Mouse (Mus musculus) megakaryocyte progenitor cell, adult 5-6 weeks (primary cell): ENCODE results near the gene Tcf7l2. TPM values are rescaled to one million over a fixed set of nuclear protein-coding genes. Genes with fewer than 3 reads are reported as not detected.

Experiments
- ATAC-seq: replicated peaks from 2 replicates; pipeline ENCODE4 v1.8.0; 2016; ENCODE audit warnings: mild to moderate bottlenecking, moderate TSS enrichment, inconsistent platforms; ENCODE audit not compliant: poor library complexity
- total RNA-seq, 2 experiments: library from RNA; stranded (forward) in 1 of 2; stranded (reverse) in 1 of 2; fragments of 157-497, 149-512 nt in 1 of 2; fragments of 200-1000 nt in 1 of 2; gene quantifications; 2 replicates each; pipeline versions ENCODE4 v1.2.3 to v1.2.4; 2015 to 2017

Gene Tcf7l2
- total RNA-seq, 2 experiments from 2014 or later = 0.71 to 6.2 TPM

DNA sequence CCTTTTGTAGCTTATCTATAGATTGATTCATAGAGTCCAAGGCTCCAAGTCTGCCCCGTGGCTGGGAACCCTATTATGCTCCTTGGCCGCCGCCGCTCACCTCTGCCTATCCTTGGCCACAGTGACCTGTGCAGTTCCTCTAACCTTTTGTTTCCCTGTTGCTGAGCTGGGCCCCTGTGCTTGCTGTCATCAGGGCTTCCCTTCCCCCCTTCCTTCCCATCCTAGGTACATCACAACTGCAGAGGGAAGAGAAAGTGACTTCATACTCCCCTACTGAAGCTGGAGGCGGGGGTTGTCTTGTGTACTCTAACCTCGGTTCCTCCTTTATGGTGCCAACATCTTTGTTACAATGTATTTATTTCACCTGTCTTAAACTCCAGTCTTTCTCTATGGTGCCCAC is 50.3 kb downstream of the Tcf7l2 start:
- ATAC-seq = peak; percentile 48

DNA sequence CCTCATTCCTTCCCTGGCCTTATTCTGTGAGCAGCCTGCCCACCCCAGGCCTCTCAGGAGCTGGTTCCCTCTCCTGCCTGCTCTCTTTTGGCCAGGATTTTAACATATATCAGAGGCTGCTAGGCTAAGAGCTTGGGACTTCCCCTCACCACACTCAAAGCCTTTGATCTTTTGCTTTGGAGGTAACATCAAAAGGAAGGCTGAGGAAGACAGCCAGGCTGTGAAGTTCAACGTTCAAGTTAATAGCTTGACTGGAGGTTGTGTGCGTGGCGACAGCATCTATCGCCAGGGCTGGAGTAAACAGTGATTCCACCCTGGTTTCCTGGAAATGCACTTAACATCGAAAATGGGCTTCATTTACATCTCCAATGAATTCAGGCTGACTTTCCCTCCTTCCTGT is 51.0 kb downstream of the Tcf7l2 start:
- 0 out of 2 replicates have a peak, but pooled peaks have one; percentile 17 for ATAC-seq

DNA sequence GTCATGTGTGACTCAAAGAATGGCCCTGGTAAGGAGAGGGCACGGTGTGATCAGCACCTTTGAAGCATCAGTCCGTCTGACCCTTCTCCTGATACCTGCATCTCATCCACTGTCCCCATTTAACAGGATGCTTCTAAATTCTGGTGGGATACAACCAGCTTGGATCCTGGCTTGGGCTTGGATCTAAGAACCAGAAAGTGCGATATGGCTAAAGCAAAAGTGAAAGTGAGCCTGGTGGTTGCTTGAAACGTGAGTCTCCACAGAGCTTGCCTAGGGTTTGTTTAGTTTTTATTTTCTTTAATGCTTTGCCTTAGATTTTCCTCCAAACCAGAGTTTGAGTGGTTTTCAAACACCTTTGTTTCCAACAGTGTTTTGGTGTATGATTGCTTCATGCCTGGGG is 51.4 kb downstream of the Tcf7l2 start:
- 0 out of 2 replicates have a peak, but pooled peaks have one; percentile 32 for ATAC-seq

DNA sequence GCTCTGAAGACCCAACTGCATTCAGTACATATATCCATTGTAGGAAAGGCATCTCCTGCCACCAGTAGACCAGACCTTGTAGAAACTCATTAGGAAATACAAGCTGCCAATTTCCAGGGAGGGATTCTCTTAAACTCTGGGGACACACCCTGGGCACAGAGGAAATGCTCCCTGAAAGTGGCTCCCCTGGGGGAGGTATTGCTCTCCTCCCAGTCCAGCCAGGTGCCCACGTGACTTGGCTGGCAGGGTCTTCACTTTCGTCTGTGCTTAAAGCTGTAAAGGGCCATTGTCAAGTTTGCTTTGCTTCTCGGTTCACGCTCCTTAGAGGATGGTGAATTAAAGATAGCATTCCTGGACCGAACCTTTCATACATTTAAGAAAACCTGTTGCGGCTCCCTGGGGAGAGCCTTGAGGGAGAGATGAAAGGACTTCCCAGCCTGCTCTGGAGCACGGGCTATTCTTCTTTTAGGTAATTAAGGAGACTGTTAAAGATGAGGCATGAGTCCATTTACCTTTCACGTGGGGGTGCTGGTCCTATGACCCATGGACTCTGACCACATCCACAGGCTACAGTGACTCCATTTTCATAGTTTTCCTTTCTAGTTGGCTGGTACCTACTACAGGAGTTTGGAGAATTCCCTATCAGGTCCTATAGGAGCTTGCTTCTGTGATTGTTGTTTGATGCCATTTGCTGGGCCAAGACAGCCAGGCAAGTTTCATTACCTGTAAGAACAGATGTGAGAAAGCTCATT is 52.8 kb downstream of the Tcf7l2 start:
- no peak for ATAC-seq

DNA sequence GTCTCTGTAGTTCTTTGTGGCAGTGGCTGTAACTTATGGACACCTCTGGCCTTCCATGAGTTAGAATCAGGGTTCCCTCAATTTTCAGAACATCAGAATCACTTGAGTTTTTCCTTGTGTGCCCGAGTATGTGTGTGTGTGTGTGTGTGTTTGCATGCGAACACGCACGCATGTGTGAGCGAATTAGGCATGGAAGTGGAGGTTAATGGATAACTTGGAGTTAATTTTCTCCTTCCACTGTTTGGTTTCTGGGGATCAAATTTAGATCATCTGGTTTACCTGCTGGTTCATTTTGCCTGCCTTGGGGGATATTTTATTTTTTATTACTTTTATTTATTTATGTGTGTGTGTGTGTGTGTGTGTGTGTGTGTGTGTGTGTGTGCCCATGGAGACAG is 53.3 kb downstream of the Tcf7l2 start:
- ATAC-seq = no peak

DNA sequence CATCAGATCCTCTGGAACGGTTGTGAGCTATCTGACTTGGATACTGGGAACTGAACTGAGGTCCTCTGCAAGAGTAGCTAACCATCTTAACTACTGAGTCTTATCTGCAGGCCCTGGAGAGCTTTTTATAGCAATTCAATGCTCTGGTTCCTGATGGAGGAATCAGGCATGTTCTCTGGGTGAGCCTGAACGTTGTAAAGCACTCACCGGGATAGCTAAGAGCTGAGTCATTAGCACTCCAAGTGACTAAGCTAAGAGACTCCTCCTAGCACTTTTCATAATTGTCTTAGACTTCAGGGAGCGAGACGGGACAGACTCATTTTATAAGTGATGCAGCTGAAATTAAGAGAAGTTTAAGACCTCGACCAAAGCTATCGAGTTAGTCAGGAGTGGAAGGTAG is 53.7 kb downstream of the Tcf7l2 start:
- no peak for ATAC-seq

DNA sequence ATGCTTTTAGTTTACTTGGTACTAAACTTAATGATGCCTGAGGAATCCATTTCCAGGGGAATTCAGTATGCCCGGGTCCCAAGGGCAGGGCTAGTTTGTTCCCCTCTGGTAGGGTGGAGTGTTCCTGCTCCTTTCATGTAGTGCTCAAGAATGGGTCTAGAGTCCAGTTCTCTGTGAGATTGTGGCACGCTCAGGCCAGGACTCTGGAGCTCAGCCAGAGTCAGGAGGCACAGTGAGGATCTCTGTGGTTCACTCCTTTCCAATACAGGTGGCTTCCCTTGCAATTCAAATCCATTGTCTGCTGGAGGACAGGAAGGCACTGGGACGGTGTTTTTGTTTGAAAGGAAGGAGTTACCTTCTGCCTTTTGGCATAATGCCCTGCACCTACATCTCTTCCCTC is 56.2 kb downstream of the Tcf7l2 start:
- no peak for ATAC-seq

DNA sequence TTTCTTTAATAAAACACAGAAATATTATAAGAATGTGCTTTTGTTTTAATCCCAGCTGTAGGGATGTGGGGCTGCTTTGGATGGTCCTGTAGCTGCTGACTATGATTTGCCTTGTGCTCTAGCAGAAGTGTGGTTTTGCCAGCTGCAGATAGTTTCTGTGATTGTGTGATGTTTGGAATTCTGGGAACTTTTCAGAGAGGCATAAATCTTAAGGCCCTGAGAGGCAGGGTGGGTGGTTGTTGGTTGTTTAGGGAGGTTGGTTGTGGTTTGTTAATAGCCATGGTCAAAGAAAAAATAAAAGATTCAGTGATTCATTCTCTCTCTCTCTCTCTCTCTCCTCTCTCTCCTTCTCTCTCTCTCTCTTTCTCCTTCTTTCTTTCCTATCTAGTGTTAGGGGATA is 57.8 kb downstream of the Tcf7l2 start:
- no peak for ATAC-seq

DNA sequence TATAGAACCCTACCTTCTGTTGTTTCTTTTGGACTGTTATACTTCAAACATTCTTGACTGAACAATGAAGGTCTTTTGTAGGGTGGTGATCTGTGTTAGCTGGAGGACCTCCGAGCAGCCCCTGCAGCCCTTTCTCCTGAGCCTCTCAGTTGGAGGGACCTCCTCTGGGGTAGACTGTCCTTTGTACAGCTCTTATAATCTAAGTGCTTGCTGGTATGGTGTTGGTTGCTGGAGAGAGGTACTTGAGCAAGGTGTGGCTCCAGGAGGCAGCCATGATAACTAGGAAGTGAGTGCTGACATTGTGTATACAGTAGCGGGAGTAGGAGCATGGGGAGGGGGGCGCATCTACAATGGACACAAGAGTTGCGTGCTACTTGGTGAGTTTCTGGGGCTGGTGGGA is 58.4 kb downstream of the Tcf7l2 start:
- ATAC-seq = no peak

DNA sequence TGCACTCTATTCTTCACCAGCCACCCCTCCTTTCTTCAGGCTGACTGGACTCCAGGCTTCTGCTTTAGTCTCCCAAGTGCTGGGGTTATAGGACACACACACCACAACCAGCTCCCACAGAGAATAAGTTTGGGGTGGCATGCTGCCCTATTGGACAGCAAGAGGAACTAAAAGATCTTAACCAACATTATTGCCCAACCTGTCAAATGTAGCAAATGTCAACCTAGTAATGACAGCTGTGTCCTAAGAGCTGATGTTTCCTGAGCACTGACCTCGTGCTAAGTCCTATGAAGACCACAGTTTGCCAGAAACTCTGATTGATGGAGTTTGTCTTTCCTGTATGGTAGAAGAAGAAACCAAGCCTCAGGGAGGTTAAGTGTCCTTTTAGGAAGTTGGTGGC is 61.5 kb downstream of the Tcf7l2 start:
- peak; percentile 88 for ATAC-seq

DNA sequence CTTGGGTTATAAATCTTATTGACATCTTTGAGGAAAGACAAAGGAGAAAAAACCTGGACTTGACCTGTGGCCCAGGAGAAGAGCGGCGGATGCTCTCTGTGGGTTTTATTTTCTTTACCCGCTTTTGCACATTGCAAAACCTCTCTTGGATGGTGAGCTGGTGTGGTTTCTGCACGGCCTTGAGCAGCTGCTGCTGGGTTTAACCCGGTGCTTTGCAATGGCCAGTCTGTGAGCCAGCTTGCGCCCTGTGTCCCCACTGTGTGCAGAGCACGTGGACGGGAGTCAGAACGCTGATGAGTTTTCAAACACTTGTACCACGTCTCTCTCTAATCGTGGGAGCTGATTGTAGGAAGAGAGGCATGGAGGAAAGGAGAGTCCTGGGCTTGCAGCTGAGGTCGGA is 62.2 kb downstream of the Tcf7l2 start:
- peak; percentile 49 for ATAC-seq

DNA sequence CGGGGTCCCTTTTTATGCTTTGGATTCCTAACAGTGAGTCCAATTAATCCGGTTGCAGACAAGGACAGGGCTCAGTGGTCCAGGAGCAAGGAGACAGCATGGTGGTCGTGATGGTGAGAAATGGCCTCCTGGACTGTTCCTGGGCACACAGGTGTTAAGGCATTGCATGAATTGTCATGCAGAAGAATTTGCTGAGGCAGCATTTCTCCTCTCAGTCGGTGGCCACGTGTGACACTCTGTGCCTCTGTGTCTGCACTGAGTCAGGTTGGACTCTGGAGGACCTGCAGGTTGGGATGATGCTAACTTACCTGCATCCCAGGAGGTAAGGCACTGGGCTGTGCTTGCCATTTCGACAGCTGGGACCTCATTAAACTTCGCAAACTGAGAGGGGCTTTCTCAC is 63.2 kb downstream of the Tcf7l2 start:
- ATAC-seq = no peak

DNA sequence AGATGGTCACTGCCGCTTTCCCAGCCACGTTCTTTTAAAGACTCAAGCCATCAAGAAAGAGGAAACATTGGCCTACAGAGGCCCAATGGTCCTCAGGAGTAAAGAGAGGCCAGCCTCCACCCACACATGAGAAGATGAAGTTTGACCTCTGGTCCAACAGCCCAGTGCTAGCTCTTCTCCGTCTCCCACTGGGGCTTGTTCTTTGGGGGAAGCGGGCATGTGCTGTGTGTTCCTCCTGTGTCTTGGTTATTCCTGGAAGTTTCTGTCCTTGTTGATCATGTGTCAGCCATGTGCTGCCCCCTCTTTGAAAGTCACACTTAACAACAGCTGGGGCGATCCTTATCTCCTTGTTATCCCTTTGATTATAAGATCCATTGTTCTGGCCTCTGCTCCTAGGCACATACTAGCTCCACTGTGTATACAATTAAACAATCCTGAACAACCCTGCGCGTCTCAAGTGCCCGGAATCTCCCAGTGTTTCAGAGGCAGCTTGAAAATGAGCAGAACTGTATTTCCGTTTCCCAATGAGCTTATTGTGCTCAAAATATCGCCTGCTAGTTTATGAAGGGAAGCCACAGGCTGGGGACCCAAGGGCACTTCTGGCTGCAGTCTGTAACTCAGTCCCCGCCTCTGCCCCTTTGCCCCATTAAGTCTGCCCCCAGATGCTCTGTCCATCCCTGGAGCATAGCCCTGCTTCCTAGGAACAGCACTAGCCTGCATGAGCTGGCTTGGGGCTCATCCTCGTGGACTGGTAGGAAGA is 65.0 kb downstream of the Tcf7l2 start:
- ATAC-seq = no peak

DNA sequence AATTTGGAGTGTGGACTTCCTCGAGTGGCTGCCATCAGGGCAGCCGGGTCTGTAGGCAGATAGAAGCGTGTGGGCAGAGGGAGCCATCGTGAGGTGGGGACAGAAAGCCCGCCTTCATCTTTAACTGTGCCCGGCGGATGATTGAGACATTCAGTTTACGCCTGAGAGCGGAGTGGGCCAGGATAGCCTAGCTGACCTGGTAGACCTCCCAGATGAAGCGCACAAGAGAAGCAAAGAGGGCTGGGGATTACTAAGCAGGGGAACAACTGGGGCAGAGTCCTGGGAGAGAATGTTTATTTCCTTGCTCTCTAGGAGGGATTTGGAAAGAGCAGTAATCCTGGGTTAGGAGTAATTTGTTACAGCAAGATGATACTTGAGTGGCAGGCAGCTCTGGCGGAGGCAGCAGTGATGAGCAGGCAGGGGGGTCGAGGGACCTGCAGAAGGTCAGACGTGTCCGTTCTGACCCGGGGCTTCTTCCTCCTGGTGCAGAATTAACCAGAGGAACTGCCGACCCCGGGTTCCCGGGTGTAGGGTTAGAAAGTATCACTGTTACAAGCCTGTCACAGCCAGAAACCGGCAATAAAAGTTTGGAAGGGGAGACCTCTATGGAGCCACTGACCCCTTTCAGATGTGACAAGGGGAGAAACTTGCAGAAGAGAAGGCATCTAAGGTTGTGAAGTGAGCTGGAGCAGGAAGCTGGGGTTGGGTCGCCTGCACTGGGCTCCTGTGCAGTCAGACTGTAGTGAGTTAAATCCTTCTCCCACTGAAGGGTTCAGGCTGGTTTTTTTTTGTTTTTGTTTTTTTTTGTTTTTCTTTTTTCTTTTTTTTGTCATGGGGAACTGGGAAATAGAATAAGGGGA is 65.8 kb downstream of the Tcf7l2 start:
- ATAC-seq = no peak

DNA sequence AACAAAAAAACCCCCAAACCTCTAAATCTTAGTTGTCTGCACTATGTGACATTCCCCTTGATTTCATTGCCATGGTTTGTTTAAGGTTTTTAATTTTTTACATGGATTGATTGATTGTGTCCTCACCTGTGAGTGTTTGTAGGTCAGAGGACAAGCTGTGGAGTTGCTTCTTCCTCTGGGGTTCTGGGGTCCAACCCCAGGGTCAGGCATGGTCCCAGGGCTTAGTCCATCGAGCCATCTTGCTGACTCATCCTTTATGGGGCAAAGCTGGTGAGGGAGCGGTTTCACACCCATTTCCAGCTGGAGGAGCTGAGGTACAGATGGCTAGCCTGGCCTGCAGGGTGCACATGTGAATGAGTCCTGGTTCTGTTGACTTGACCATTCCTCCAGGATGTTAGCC is 66.7 kb downstream of the Tcf7l2 start:
- ATAC-seq = no peak

DNA sequence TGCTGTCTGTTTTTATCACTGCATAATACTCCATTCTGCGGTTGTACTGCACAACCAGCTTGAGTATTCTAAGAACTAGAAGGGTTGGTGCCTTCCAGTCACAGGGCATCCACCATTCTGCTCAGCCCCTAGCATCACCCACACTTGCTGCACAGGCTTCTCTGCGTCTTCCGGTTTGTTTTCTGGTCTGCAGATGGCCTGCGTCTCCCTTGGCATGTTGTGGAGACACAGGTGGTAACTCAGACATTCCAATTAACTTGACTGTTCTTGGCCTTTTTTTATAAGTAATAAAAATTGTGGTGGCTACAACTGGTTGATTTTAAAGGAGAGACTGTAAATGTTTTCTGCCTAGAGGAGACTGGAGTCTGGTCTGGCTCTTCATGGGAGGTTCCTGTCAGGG is 67.9 kb downstream of the Tcf7l2 start:
- ATAC-seq = no peak

DNA sequence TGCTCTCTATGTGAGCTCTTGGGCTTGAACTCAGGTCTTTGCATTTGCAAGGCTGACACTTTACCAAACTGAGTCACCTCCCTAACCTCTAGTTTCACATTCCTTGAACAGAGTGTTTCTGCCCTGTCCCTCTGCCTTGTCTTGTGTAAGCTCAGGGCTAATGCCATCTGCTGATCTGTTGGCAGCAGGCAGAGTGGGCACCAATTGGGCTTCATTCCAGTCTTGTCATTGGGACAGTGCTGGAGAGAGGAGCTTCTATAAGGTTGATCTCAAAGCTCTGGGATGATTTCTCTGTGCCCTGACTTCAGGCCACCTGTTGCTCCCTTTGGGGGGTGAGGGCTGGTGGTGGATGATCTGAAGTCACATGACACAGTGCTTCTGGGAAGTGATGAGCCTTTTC is 70.6 kb downstream of the Tcf7l2 start:
- ATAC-seq = no peak

DNA sequence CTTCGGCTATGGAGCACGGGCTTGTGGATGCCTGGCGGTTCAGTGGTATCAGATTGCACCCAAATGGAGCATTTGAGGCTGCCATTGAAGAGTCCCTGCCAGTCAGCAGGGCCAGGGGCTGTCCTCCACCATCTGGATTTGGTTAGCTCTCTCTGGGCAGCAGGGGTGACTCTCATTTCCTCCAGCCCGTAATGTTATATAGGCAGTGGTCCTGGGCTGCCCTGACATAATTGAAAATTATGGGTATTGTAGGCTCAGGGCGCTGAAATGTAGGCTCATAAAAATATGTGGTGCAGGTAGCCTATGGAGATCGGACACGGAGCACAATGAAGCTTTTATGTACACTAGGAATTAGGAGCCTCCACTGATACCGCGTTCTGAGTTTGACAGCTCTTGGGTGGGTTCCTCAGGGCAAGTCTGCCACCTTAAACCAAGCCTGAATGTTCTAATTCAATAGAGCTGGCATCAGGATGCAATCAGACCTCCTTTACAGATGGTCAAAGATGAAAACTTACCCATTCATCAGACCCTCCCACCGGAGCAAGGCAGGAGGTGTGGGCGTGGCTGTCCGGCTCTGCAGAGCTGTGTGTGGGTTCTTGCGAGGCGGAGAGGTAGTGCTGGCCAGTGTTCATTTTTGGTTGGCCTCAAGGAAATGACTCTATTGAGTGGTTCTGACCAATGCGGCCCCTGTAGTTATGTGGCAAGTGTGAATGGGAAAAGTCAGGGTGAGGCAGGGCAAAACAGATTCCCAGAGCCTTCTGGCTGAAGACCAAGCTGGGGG is 73.6 kb downstream of the Tcf7l2 start:
- ATAC-seq = no peak

DNA sequence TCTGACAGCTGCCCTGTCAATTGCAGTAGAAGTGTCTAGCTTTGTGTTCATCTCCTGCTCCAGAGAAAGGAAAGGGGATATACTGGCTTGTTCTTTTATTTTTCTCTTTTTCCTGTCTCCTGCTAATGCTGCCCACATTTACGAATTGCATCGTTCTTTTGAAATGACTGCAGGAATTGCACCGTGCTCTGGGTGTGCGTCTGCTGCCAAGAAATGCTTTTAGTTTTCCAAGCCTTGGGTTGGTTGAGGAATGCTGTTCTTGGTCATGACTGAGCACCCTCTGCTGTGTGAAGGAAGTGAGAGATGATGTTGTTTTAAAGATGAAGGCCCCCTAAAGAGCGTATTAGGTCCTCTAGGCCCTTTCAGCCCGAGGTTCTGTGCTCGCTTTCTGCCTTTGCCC is 75.4 kb downstream of the Tcf7l2 start:
- ATAC-seq = no peak

DNA sequence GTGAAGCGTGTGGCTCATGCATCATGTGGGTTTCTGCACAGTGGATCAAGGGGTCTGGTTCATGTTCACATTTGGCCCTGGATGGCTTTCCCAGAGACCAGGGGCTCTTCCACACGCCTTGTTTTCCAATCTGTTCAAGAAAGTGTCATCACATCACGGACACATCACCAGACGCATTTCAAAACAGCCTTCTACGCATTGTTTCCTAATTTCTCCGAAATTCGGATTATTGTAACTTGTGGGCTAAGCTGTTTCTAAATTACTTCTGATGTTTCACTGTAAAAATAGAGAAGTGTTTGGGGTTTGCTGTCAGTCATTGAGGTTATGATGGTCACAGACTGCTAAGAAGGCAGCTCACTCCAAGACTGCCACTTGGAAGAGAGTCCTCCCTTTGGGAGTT is 78.6 kb downstream of the Tcf7l2 start:
- ATAC-seq = peak; percentile 57
